Mouse (Mus musculus): ENCODE results near the gene Ap1s2.

The Ap1s2 gene

DNA sequence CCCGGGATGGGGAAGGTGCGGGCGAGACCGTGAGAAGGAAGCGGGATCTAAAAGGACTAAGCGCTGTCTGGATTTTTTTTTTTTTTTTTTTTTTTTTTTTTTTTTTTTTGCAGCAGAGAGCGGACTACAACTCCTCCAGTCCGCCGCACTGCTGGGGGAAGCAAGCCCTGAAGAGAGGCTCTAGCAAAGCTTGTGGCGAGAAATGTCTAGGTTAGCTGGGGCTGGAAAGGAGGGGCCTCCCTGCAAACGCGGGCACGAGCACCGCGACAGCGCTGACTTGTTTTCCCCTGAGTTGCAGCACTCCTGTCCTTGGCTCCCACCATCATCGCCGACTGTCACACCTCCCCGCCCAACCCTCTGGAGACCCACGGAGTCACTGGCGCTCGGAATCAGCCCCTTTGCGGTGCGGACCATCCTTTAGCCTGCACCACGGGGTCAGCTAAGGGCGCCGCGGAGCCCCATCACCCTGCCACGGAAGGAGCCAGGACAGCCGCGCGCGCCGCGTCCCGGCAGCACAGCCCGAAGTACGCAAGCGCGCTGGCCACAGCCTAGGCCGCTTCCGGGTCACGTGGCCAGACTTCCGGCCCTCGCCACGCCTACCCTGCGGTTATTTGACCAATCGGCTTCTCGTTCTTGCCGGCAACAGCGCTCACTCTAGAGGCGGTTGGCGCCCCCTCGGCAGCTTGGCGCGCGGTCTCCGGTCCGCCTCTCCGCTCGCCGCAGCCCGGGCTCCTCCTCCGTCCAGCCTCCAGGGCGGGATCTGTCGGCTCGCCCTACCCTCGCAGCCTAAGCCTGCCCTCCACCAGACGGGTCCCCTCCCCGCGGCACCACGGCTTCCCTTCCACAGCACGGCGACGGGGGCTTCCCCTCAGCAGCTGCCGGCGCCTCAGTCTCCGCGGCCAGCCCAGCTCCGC lies at the start of gene Ap1s2:
TSS of gene Ap1s2 (plus strand) at position 681 of the 914 bp plus-strand sequence.
- peak; percentile 91 for DNase-seq (ENCODE audit: low spot score)

- DNase-seq (ENCODE audit: low spot score), result no peak
Observed at GRCm38 (mm10) chrX:163867711-163868379, 41.0 kb upstream of the Ap1s2 start.

DNA sequence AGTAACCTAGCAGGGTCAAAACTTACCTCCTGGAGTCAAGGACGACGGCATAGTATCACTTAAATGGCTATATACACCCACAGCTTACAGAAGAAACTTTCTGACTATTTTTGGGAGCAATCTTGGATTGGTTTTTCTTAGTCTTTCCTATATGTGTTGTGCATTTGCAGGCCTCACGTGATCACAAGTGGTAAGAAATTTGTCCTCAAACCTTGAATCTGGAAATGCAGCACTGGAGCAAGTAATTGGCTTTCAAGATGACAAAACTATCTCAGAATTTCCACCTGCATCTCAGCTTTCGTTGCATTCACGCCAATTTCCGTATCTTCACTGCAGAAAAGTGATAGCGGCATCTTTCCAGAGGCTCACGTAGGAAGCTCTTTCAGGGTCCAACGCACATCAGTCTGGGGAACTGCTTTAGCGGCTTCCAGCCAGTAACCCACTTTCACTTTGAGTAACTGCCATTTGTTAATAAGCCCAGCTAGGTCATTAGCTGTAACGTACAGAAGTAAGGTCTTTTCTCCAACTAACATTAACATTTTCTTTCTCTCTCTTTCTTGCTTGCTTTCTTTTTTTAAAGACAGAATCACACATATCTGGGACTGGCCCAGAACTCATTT lies 40.0 kb upstream of the Ap1s2 start:
- no peak for DNase-seq (ENCODE audit: low spot score)

- no peak for DNase-seq (ENCODE audit: low spot score)
Observed at GRCm38 (mm10) chrX:163875932-163876331, 32.9 kb upstream of the Ap1s2 start.

DNA sequence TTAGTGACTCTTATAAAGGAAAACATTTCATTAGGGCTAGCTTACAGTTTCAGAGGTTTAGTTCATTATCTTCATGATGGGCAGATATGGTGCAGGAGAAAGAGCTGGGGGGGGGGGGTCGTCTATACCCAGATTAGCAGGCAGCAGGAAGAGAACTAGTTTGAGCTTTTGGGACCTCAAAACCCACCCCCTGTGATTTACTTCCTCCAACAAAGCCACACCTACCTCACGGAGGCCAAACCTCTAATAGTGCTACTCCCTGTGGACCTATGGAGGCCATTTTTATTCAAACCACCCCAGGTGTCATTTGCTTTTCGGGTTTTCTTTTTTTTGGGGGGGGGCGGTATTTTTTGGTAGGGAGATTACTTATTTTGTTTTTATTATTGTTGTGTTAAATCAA lies 32.2 kb upstream of the Ap1s2 start:
- no peak for DNase-seq (ENCODE audit: low spot score)

- DNase-seq (ENCODE audit: low spot score), result no peak
Observed at GRCm38 (mm10) chrX:163879039-163879438, 29.8 kb upstream of the Ap1s2 start.

DNA sequence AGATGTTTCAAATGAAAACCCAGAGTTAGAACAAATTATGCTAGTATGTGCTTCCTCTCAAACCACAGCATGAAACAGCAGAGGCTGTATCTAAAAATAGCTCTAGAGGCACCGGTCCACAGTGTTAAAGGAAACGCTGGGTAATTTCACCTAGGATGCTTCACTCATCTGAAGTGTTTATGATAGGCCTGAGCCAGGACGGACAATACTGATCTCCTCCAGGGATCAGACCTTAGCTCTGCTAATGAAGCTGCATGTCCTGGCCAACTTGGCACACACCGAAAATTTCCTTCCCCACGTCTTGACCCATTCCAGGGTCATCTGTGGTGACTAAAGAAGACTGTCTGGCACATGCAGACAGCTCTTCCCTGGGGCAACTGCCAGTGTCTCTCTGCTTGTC lies 29.4 kb upstream of the Ap1s2 start:
- no peak for DNase-seq (ENCODE audit: low spot score)

DNA sequence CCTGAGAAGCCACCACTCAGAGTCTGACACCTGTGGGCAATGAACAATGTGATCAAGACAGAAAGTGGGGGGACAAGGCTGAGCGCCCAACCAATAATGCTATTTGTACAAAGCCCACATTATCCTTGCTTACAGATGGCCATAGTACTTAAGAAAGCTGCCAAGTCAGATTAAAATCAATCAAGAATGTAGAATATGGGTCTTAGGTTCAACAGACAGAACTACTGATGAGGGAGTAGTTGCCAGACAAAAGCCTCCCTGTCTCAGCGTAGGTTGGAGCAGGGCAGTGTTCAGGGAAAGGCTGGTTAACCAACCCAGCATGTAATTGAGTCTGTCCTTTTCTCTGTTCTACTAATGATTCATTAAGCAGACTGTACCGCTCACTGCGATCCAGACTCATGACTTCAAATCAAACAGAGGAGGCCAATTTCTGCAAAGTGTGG lies 23.3 kb upstream of the Ap1s2 start:
- DNase-seq (ENCODE audit: low spot score), result no peak

- DNase-seq (ENCODE audit: low spot score), result no peak
Observed at GRCm38 (mm10) chrX:163897354-163897753, 11.5 kb upstream of the Ap1s2 start.

DNA sequence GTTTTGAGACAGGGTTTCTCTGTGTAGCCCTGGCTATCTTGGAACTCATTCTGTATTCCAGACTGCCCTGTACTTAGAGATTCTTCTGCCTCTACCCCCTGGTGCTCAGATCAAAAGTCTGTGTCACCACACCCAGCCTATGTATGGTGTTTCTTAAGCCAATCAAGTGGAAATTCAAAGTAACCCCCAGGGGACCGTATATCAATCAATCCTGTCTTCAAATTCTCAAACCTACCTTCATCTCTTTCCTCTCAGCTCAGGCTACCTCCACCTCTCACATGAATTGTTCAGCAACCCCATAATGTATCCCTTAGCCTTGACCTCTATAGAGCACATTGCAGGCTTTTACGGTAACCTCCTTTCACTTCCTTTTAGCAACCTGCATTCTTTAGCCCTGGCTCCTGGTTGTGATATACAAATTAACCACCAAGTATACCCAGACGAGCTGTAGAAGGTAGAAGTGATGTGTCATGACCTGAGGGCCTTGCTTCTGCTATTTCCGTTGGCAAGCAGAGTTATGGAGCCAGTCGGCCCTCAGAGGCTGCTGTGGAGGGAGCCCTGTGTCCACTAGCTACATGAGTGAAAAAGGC lies 9.3 kb upstream of the Ap1s2 start:
- DNase-seq (ENCODE audit: low spot score), result no peak

DNA sequence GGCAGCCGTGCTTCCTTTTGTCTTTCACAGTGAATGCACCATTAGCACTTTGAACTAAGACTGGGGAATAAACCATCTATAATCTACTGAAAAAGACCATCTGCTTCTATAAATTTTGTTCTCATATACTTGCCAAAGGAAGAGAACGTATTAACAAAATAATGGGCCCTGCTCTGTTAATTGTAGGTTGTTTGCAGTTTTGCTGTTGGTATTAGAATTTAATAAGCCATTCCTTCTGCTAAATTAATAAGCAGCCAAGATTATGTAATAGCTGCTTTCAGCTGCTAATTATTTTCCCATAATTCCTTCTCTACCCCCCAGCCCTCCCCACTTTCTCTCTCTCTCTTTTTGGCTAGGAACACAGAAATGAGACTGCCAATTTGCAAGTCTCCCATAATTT lies 2.0 kb upstream of the Ap1s2 start:
- DNase-seq (ENCODE audit: low spot score), result no peak

- no peak for DNase-seq (ENCODE audit: low spot score)
Observed at GRCm38 (mm10) chrX:163908003-163908336, 847 bp upstream of the Ap1s2 start.

GRCm38 (mm10) chrX:163909381-163909780 lies 564 bp downstream of the Ap1s2 start:
- DNase-seq (ENCODE audit: low spot score), result peak; percentile 24

DNA sequence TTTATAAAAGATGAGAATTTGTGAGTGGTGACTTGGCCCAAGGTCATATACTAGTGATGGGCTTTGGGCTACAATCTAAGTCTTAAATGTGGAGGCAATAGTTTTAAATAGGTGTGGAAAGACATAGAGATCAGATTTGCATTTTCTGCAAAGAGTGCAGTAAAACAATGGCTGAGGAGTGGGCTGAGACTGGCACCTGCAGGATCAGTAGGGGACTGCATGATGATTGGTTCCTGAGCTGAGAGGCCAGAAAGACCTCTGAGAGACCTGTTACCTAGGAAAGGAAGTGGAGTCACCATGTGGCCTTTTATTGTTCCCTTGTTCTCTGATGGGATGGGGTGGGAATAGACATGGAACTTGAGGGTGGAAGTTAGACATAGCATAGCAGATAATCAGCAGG lies 4.0 kb downstream of the Ap1s2 start:
- DNase-seq (ENCODE audit: low spot score), result no peak

DNA sequence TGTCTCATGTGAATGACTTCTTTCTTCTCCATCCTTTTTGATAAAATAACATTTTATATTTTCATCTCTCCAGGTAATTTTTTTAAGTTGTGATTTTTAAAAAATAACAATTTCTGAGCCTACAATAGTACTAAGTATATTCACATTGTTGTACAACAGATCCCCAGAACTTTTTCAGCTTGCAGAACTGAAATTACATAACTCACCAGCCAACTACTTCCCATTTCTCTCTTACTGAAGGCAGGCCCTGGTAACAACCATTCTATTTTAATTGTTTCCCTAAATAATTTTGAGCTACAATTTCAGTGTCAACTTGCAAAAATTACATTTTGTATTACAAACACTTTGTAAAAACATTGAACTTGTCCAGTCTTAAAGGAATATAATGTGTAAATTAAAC lies 20.7 kb downstream of the Ap1s2 start:
- no peak for DNase-seq (ENCODE audit: low spot score)

DNA sequence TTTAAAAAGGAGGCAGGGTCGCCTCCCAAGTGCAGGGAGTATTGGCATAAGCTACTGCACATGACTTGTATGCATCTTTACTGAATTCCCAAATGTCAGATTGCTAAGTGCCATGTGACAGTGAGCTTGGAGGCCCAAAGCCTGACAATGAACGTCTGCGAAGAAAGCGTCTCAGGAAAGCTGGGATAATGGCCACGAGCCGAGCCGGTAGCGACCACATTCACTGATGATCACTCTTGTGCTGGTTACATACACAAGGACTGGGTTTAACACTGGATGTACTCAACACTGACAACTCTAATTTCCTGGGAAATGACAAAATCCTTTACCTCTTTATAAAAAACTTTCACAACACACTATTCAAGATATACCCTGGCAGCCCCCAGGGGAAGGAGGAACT lies 25.9 kb downstream of the Ap1s2 start:
- no peak for DNase-seq (ENCODE audit: low spot score)

DNA sequence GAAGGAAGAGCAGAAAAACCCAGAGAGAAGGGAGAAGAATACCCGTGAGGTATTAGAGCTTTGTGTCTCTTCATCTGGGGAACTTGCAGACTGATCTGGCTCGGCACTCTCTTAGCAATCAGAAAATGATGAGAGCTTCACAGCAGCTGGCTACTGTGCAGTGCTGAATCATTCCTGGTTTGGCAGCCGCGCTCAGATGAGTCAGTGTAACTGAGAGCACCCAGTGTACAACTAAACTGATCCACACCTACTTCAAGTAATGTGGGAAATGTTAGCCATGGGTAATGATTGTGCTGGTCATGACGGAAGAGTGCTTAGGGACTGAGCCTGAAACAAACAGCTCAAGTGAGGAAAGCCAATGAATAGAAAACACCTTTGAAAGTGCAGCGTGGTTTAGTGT lies 29.8 kb downstream of the Ap1s2 start:
- no peak for DNase-seq (ENCODE audit: low spot score)

DNA sequence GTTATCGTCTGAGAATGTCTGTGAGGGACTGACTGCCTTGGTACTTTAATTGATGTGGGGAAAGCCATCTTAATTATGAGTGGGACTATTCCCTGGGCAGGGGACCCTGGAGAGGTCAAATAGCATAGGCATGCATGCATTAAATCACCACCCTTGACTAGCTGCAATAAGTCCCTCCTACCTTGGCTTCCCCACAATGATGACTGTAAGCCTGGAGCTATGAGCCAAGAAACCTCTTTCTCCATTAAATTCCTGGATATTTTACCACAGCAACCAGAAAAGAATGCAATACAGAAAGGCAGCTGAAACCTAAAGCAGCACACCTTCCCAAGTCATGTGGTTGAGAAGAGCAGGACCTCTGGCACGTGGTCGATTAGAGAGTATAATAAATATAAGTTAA lies 35.6 kb downstream of the Ap1s2 start:
- no peak for DNase-seq (ENCODE audit: low spot score)

GRCm38 (mm10) chrX:163951618-163952017 lies 42.8 kb downstream of the Ap1s2 start:
- DNase-seq (ENCODE audit: low spot score), result no peak

- no peak for DNase-seq (ENCODE audit: low spot score)
Observed at GRCm38 (mm10) chrX:163957381-163957780, 48.6 kb downstream of the Ap1s2 start.

DNA sequence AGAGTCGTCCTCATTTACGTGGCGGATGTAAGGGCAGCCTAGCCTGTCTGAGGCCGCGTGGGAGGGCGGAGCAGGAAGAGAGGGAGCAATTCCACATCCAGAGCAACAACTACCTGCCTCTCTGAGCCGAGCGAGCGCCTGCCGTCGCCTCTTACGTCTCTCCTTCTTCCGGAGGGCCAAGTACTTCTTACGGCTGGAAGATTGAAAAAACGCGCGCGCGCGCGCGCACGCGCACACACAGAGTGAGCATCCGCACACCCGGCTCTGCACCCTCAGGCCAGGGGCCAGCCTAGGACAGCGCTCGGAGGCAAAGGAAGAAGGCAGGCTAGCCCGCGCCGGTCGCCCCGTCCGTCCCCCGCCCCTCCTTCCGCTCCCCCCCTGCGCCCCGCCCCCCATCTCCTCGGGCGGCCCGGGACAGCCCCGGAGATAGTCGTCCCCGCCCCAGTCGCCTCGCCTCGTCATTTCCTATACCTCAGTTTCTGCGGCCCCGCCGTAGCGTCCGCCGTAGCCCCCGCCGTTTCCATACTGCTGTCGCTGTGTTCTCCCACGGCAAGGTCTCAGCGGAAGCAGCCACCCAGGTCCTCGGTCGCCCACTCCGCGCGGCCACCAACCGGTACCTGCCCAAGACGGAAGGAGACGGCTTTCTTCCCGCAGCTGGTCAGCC lies 49.1 kb downstream of the Ap1s2 start:
- DNase-seq (ENCODE audit: low spot score), result peak; percentile 81

GRCm38 (mm10) chrX:163958467-163958875 lies 49.7 kb downstream of the Ap1s2 start, which contains the start of gene Zrsr2:
TSS of gene Zrsr2 (minus strand) at chrX:163958661.
- peak; percentile 89 for DNase-seq (ENCODE audit: low spot score)
